Mouse (Mus musculus) erythroblast, embryonic 14.5 days (primary cell): ENCODE data around the gene Erlec1.

Source experiments
- GATA1 ChIP-seq: IDR thresholded peaks from 2 replicates; pipeline ENCODE4 v1.6.1; 2012; ENCODE audit warnings: low read length, inconsistent platforms, mixed read lengths
- TAL1 ChIP-seq: IDR thresholded peaks from 3 replicates; pipeline ENCODE4 v1.6.1; 2012; ENCODE audit warnings: low read length, inconsistent platforms, mixed read lengths

GRCm38 (mm10) chr11:30888153-30888552 is 66.0 kb downstream of the Erlec1 start:
- TF ChIP-seq TAL1, result no peak
- TF ChIP-seq GATA1, result no peak
